Mouse (Mus musculus): ENCODE results near the gene Jmjd8.
"Not testable (repeated sequence)": the region's sequence is repeated elsewhere in the genome, so short reads cannot be mapped to it uniquely, and the experiment has no call there.

Gene Jmjd8

GRCm38 (mm10) chr17:25863681-25864080 is 35.0 kb downstream of the Jmjd8 start:
- no peak for DNase-seq (ENCODE audit: low spot score)

DNA sequence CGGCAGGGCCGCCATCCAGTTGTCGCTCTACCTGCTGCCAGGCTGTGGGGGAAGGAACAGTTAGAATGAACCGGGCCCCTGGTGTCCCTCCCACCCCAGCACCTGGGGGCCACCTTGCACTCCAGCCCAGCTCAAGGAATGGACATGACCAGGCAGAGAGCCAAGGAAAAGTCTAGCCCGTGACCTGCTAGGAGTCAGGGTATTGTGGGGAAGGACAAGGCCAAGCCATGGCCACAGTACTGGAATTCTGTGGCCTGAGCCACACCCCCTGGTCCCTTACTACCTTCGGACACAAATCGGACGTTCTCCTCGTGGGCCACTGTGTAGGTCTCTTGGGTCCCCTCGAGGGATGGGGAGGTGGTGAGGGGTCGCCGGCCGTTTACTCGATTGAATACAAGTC is 35.6 kb downstream of the Jmjd8 start:
- no peak for DNase-seq (ENCODE audit: low spot score)

- DNase-seq (ENCODE audit: low spot score), result no peak
Measured at GRCm38 (mm10) chr17:25865288-25865687, 36.6 kb downstream of the Jmjd8 start.

DNA sequence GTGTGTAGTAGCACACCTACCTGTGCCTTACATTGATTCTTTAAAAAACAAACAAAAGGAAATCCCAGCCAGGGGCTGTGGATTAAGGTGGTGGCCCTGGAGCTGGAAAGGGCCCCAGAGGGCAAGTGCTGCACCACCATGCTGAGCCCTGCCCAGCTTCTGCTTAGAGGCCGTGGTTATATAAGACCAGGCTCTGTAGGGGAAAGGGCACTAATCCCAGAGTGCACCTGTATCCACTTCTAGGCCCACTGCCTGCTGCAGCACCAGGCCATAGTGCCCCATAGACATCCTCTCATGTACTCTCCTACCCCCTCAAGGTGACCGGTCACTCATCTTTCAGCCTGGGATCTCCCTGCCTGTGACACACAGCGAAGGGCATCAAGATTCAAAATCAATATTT is 37.5 kb downstream of the Jmjd8 start:
- DNase-seq (ENCODE audit: low spot score), result no peak

- no peak for DNase-seq (ENCODE audit: low spot score)
Measured at GRCm38 (mm10) chr17:25867509-25867835, 38.8 kb downstream of the Jmjd8 start.

DNA sequence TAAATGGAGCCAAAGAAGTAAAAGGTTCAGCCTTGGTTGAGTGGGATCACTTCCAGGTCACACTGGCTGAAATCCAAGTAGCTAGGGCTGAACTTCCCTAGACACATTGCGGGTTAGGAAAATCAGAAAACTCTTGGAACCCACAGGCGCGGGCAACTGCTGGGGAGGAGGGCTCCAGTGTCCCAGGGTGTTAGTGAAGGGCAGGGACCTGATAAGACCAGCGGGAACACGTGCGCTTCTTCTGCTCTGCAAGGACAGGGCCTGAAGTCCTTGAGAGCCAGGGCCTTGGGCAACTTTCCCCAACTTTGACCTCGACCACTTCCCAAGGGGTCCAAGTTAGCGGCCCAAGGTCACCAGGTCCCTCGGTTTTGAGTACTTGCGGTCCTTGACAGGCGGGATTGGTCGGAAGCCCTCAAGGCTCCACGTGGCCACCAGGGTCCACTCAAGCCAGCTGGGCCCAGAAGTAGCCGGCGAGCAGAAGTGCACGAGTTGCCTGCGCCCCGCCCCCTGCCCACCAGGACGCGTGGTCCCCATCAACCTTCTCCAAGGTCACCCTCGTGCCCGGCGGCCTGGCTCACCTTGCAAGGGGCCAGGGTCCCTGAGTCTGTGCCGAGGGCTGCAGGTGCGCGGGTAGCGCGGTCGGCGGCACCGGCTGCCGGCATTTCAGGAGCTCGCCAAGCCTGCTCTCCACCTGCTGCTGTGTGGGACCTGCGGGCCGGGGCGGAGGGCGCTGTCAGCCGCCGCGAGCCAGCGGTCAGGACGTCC is 39.4 kb downstream of the Jmjd8 start:
- no peak for DNase-seq (ENCODE audit: low spot score)

DNA sequence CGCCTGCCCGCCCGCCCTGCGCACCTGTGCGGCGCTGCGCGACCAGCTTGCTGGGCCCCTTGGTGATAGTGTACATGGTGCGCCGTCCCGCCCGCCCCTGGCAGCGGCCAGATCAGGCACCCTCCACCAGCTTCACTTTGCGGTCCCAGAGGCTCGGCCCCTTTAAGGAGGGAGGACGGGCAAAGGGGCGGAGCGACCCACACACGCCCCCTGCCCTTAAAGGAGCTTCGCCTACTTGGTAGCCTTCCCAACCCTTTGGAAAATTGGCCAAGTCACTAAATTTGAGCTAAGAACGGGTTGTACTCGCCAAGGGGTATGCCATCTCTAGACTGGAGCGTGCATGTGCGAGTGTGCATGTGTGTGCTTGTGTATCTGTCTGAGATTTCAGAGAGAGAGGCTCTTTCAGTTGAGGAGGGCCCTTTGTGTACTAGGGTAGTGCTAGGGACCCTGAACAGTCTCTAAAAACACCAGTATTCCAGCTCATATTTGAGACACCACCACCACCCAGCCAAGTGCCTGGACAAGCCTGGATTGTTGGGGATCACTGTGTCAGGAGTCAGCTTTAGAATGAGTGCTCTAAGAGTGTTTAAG is 40.0 kb downstream of the Jmjd8 start, which contains the start of gene Mcrip2:
Gene Mcrip2 (minus strand): TSS at position 164 of the 591 bp plus-strand sequence.
- DNase-seq (ENCODE audit: low spot score), result peak; percentile 33

DNA sequence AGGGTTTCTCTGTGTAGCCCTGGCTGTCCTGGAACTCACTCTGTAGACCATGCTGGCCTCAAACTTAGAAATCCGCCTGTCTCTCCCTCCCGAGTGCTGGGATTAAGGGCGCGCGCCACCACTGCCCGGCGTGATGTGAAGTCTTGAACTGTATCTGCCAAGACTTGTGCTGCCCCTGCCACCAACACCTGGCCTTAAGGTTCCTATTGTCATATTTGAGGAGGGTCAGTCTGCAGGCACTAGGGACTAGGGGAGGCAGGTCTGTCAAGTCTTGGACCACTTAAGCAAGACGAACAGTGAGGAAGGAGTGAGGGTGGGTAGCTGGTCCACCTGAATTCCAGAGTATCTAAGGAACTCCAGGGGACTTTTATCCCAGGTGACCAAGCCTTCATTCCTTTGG is 40.8 kb downstream of the Jmjd8 start:
- DNase-seq (ENCODE audit: low spot score), result no peak

DNA sequence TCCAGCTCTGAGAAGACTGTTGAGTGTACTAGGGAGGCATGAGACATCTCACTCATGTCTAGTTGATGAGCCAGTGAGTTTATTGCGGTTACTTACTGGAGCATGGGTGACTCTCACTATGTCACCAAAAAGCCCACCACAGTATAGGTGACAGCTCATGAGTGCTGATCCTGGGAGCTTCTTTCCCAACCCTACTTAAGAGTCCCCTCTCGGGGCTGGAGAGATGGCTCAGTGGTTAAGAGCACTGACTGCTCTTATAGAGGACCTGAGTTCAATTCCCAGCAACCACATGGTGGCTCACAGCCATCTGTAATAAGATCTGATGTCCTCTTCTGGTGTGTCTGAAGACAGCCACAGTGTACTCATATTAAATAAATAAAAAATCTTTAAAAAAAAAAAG is 41.3 kb downstream of the Jmjd8 start:
- DNase-seq (ENCODE audit: low spot score), result no peak

DNA sequence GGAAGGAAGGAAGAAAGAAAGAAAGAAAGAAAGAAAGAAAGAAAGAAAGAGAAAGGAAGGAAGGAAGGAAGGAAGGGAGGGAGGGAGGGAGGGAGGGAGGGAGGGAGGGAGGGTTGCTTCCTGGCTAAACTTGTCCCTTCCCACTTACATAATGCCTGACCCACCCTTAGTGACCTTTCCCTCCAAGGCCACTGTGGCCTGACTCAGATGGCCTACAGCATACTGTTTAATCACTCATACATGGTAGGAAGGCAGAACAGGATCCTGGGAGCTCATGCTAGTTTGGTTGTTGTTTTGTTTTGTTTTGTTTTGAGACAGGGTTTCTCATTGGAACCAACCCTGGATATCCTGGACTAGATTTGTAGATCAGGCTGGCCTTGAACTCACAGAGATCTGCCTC is 42.9 kb downstream of the Jmjd8 start:
- DNase-seq (ENCODE audit: low spot score), result not testable (repeated sequence)

DNA sequence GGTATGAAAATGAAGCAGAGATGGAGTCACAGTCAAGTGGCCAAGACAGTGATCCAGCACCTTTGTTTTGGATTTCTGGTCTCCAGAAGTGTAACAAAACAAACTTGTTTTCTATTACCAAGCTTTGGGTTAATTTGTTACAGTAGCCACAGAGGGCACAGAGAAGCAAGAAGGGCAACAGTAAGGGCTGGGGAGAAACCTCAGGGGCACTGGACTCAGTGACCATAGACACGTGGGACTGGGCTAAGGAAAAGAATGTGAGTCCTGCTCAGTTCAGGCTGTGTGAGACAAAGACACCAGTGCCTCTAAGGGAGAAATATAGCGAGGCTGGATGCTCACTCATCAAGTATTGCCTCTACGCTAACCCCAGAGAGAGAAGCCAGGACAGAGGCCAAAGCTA is 44.0 kb downstream of the Jmjd8 start:
- no peak for DNase-seq (ENCODE audit: low spot score)

DNA sequence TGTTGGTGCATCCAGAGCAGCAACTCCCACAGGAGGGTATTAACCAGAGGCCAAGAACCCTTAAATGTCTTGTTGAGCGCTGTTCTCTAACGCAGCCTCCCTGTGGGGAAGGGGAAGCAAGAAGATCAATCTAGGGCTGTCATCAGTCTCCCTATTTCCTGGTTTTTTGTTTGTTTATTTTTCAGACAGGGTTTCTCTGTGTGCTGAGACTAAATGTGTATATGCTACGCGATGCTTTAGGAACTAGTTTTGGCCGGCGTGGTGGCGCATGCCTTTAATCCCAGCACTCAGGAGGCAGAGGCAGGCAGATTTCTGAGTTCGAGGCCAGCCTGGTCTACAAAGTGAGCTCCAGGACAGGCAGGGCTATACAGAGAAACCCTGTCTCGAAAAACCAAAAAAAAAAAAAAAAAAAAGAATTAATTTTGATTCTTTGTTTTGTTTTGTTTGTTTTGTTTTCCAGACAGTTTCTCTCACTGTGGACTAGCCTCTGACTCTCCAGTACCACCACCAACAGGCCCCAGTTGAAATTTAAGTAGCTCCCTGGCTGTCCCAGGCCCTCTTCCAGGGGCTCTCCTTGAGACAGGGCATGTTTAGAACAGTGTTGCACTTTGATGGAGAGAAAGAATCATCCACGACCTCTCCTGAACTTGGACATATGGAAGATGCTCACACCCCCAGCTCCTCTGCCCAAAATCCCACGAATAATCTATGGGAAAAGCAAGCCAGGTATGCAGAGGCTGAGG is 44.9 kb downstream of the Jmjd8 start:
- no peak for DNase-seq (ENCODE audit: low spot score)

GRCm38 (mm10) chr17:25874148-25874720 is 45.6 kb downstream of the Jmjd8 start:
- no peak for DNase-seq (ENCODE audit: low spot score)

- peak; percentile 92 for DNase-seq (ENCODE audit: low spot score)
Measured at GRCm38 (mm10) chr17:25874721-25875170, 46.1 kb downstream of the Jmjd8 start, which contains the start of gene Mettl26. TSS of gene Mettl26 (plus strand) at chr17:25875074.

DNA sequence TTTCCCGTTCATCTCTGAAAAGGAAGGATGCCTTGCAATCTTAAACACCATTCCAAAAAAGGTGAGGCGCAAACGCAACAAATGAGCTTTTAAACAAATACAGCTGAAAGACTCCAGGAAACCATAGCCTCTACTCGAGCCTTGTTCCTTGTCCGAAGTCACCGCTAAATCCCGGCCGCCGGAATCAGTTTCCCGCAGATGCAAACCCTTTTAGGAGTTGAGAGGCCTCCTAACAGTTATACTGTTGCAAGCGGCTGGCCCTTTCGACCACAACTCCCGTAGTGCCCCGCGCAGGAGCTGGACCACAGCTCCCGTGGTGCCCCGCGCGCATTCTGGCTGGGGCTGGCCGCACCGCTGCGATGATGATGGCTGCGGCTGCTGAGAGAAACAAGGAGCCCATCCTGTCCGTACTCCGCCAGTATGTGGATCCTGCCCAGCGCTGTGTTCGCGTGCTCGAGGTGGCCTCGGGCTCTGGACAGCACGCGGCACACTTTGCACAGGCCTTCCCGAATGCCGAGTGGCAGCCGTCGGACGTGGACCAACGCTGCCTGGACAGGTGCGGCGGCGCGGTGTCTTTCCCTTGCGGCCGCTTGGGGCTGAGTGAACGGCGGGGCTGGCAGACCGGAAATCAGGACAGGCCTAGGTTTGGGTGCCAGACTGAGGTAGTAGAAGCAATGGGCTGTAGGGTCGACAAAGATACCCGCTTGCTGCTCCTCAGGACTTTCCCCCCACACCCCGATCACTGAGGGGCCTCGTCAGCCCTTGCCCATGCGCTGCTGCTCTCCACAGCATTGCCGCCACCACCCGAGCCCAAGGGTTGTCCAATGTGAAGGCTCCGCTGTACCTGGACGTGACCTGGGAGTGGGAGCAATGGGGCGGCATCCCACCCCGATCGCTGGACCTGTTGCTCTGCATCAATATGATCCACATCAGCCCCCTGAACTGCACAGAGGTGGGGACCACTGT is 46.8 kb downstream of the Jmjd8 start:
- peak; percentile 78 for DNase-seq (ENCODE audit: low spot score)

DNA sequence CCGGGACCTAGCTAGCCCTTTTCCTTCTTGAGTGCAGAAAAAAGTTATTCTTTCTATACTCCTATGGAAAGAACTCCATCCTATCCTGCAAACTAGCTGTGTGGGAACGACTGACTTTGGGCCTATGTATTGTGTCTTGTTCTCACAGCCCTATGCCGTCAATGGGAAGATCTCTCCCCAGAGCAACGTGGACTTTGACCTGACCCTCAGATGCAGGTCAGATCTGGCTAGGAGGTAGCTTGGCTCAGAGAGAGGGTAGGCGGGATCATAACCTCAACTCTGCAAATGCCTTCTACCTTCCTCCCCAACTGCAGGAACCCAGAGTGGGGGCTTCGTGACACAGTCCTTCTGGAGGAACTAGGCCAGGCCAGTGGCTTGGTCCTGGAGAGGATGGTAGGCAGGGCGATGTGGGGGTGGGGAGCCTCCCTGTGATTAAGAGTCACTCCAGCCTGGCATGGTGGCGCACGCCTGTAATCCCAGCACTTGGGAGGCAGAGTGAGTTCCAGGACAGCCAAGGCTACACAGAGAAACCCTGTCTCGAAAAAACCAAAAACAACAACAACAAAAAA is 47.8 kb downstream of the Jmjd8 start:
- DNase-seq (ENCODE audit: low spot score), result no peak

DNA sequence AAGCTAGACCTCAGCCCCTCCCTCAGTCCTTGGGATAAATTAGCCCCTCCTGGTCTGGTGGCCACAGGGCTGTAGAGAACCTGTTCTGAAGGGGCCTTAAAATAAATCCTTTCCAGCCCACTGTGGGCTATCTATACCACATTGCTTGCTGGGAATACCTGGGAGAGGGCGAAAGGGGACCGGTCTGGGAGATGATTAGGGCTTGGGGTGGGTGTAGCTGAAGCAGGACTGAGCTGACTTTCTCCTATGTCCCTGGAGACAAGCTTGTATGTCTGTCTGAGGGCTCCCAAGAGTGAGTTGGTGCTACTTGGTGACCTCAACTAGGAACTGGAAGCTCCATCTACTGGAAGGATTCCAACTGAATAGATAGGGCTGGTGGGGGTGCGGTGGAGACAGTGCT is 48.4 kb downstream of the Jmjd8 start:
- DNase-seq (ENCODE audit: low spot score), result no peak

GRCm38 (mm10) chr17:25877741-25878610 is 49.3 kb downstream of the Jmjd8 start:
- no peak for DNase-seq (ENCODE audit: low spot score)

DNA sequence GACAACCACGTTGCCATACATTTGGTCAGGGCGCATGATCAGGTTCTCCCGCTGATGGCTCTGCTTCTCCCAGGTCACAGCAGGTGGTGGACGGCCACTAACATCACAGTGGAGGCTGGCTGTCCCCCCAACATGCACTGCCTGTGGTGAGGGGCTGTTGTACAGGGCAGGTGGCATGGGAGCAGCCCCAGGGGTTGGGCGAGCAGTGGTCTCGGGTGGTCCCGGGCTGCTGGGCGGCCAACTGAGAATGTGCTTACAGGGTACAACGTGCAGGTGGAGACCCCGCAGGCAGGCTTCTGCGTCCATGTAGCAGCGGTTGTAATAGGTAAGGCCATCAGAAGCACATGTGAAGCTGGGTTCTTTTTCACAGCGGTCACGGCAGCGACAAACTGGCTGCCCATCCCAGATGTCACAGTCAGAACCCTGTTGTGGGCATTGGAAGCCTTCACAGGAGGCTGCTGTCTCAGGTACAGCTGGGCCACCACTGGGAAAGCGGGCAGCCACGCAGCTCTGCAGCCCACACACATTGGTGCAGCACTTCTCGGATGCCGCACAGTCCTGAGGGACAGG is 50.0 kb downstream of the Jmjd8 start:
- DNase-seq (ENCODE audit: low spot score), result no peak

- DNase-seq (ENCODE audit: low spot score), result no peak
Measured at GRCm38 (mm10) chr17:25879261-25879660, 50.6 kb downstream of the Jmjd8 start.

All from spleen, adult 12 weeks (tissue).